In genomic region chr7:110379335-110379914, GRCm38 (mm10) we compare ENCODE assay signal across 10 mouse cellular contexts.
DNase-seq lines count a peak whose midpoint lies in the region; ATAC-seq lines count a peak whose summit lies in the region.
"Had no signal": no experiment of that assay in that cellular context is flagged by ENCODE, and none has a peak within 500 bp of the region (broad histone marks: within the 10 kb centered on the region; RNA-seq: fewer than 3 reads in every experiment).

No protein-coding gene starts in this region.

- H3K36me3 ChIP-seq in heart, embryonic 12.5 days = peaks cover 17% of the 10 kb centered on the region

- H3K27me3 ChIP-seq in heart, embryonic 12.5 days (replicated peaks) = no peaks in the 10 kb centered on the region
- H3K27me3 ChIP-seq: embryonic facial prominence, embryonic 13.5 days had no signal

- no peak overlapping the region for H3K4me3 ChIP-seq in heart, embryonic 12.5 days
- H3K4me3 ChIP-seq: embryonic facial prominence, embryonic 13.5 days had no signal

- no peak for ATAC-seq in heart, embryonic 12.5 days (ENCODE audit: insufficient number of reproducible peaks, low FRiP score)
- ATAC-seq in neutrophil, adult 5-6 weeks (ENCODE audit: extremely low read depth, insufficient number of reproducible peaks, low FRiP score, poor library complexity, severe bottlenecking) = peak; percentile 53; the same call in 1 of the 2 replicates

- H3K4me2 ChIP-seq in heart, embryonic 12.5 days = no peak overlapping the region
- H3K4me2 ChIP-seq: embryonic facial prominence, embryonic 13.5 days had no signal

- 0 out of 2 replicates have a peak overlapping the region, but pooled peaks have one; percentile 13 for H3K27ac ChIP-seq in heart, embryonic 12.5 days (ENCODE audit: poor library complexity, severe bottlenecking)
- H3K27ac ChIP-seq: embryonic facial prominence, embryonic 13.5 days had no signal

- no peaks in the 10 kb centered on the region for H3K9me3 ChIP-seq in heart, embryonic 12.5 days (replicated peaks)
- H3K9me3 ChIP-seq: embryonic facial prominence, embryonic 13.5 days had no signal

- WGBS in heart, embryonic 12.5 days = 44% methylated on average over 10 of the region's 10 CpGs

- H3K4me1 ChIP-seq in heart, embryonic 12.5 days (replicated peaks) = peaks cover 9% of the 10 kb centered on the region
- H3K4me1 ChIP-seq: embryonic facial prominence, embryonic 13.5 days had no signal

- H3K9ac ChIP-seq in heart, embryonic 12.5 days = 0 out of 2 replicates have a peak overlapping the region, but pooled peaks have one; percentile 1
- H3K9ac ChIP-seq: embryonic facial prominence, embryonic 13.5 days had no signal

- DNase-seq in heart, adult 11 months = peak; percentile 95
- no peak for DNase-seq in heart, postnatal 25 days (ENCODE audit: low spot score)
- DNase-seq in retina, postnatal 1 day = peak; percentile 39
- no peak for DNase-seq in retina, embryonic 14.5 days (ENCODE audit: low spot score)
- DNase-seq in thymus, postnatal 10 days (ENCODE audit: low spot score in 2 of 2) = no peak
- no peak for DNase-seq in embryo, embryonic 10.5 days (ENCODE audit: low spot score)
- DNase-seq: kidney, adult 9 months had no signal

- intact Hi-C loops in heart, postnatal 25 days (cut with DNase I) = no loop called here

Comparison
In these comparisons a context has a peak if more than half of its experiments do, and no peak if none do; other contexts are left out.
1. DNase-seq: peak in heart, adult 11 months (single experiment) and retina, postnatal 1 day (single experiment); none in heart, postnatal 25 days (single experiment), retina, embryonic 14.5 days (single experiment), thymus, postnatal 10 days (0 of 2) and embryo, embryonic 10.5 days (single experiment).